Mouse (Mus musculus) embryonic facial prominence, embryonic 15.5 days (tissue): ENCODE results near the gene Socs5. TPM values are rescaled to one million over a fixed set of nuclear protein-coding genes. Genes with fewer than 3 reads are reported as not detected.

Experiments
- ATAC-seq: fragments of 200-750 bp; cut with Nextera tagmentation; 2 replicates; pipeline ENCODE4 v1.8.0; 2017; ENCODE audit warnings: low read depth, moderate TSS enrichment; ENCODE audit not compliant: insufficient number of reproducible peaks, low FRiP score, low TSS enrichment
- H3K27ac ChIP-seq: fragments of 300-500 bp; sonication (generic); replicated peaks from 2 replicates; pipeline ENCODE4 v1.5.1; 2015; ENCODE audit warnings: mild to moderate bottlenecking, inconsistent platforms
- H3K27me3 ChIP-seq: fragments of 300-500 bp; sonication (generic); 2 replicates; pipeline ENCODE4 v1.6.1; 2015; ENCODE audit warnings: inconsistent platforms
- H3K36me3 ChIP-seq: fragments of 300-500 bp; sonication (generic); 2 replicates; pipeline ENCODE4 v1.6.1; 2015; ENCODE audit warnings: mild to moderate bottlenecking, inconsistent platforms
- H3K4me1 ChIP-seq: fragments of 300-500 bp; sonication (generic); 2 replicates; pipeline ENCODE4 v1.6.1; 2015; ENCODE audit warnings: inconsistent platforms
- H3K4me2 ChIP-seq: fragments of 300-500 bp; sonication (generic); replicated peaks from 2 replicates; pipeline ENCODE4 v1.6.1; 2015; ENCODE audit warnings: mild to moderate bottlenecking, inconsistent platforms
- H3K4me3 ChIP-seq: fragments of 300-500 bp; sonication (generic); replicated peaks from 2 replicates; pipeline ENCODE4 v1.5.1; 2015; ENCODE audit warnings: mild to moderate bottlenecking, inconsistent platforms
- H3K9ac ChIP-seq: fragments of 300-500 bp; sonication (generic); 2 replicates; pipeline ENCODE4 v1.6.1; 2015; ENCODE audit warnings: inconsistent platforms
- H3K9me3 ChIP-seq: fragments of 300-500 bp; sonication (generic); replicated peaks from 2 replicates; pipeline ENCODE4 v1.6.1; 2016; ENCODE audit warnings: inconsistent platforms
- WGBS: fragments of 180-500 bp; shearing (Covaris S2); methylation state at CpG from one replicate; pipeline ENCODE4 v1.1.7; 2015; 5-methylcytosine and 5-hydroxymethylcytosine counted together
- microRNA-seq: library from miRNA; unstranded; fragments of <30 nt; microRNA quantifications from one replicate; pipeline ENCODE4, GENCODE M21; 2016; ENCODE audit warnings: borderline number of aligned reads
- polyA plus RNA-seq: library from polyadenylated mRNA; unstranded; fragments of >200 nt; fragmentation: Nextera tagmentation; extraction: Ambion mirVana; gene quantifications from 2 replicates; pipeline ENCODE4 v1.2.1, GENCODE M21; 2015

Gene Socs5
- polyA plus RNA-seq, 1 experiment from 2014 or later: 20.6 TPM

GRCm38 (mm10) chr17:87185461-87186066, 78.1 kb downstream of the Socs5 start:
- H3K4me3 ChIP-seq: no peak overlapping the region
- no peak for ATAC-seq
- H3K9me3 ChIP-seq: no peaks in the 10 kb centered on the region
- H3K4me1 ChIP-seq: peaks cover 40% of the 10 kb centered on the region
- no peak overlapping the region for H3K4me2 ChIP-seq
- H3K9ac ChIP-seq: no peak overlapping the region
- no peaks in the 10 kb centered on the region for H3K27me3 ChIP-seq
- no peaks in the 10 kb centered on the region for H3K36me3 ChIP-seq
- H3K27ac ChIP-seq: no peak overlapping the region
- 26% methylated on average over 11 of the region's 11 CpGs for WGBS

DNA sequence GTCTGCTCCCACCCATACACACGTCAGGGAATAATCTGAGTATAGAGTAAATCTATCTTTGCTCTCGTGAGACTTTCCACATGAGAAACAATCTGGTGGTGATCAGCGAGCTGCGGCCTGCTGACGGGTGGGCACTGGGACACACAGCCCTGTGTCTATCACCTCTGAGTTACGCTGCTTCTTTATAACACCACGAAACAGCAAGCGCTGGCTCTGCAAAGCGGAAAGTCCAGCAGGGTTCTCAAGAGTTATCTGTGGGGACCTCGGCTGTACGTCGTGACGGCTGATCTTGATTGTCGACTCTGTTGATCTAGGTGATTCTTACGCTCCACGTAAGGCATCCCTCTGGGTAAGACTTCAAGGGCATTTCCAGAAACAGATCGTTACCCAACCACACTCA, 79.5 kb downstream of the Socs5 start:
- H3K27me3 ChIP-seq: no peaks in the 10 kb centered on the region
- no peak for ATAC-seq
- 65% methylated on average over 17 of the region's 17 CpGs for WGBS
- H3K4me2 ChIP-seq: no peak overlapping the region
- no peaks in the 10 kb centered on the region for H3K9me3 ChIP-seq
- H3K9ac ChIP-seq: no peak overlapping the region
- no peak overlapping the region for H3K27ac ChIP-seq
- H3K36me3 ChIP-seq: no peaks in the 10 kb centered on the region
- no peak overlapping the region for H3K4me3 ChIP-seq
- peaks cover 36% of the 10 kb centered on the region for H3K4me1 ChIP-seq

Small RNA genes within 50 kb of the gene (microRNA-seq; reads per million reads assigned to microRNA genes)
- gene Gm22346: not detected

Other genes with a start within 250 kb of the Socs5 start
- not detected in 2 replicates for gene Tmem247, start 190.3 kb upstream of the Socs5 start, polyA plus RNA-seq
- not detected in 2 replicates for gene Atp6v1e2, start 159.8 kb upstream of the Socs5 start, polyA plus RNA-seq
- gene Rhoq, start 144.6 kb upstream of the Socs5 start, polyA plus RNA-seq: 24.2 and 28.1 TPM in 2 replicates
- gene Pigf, start 82.3 kb upstream of the Socs5 start, polyA plus RNA-seq: 25.6 and 28.4 TPM in 2 replicates
- 114 and 117 TPM in 2 replicates for gene Cript, start 82.1 kb upstream of the Socs5 start, polyA plus RNA-seq
- 102 and 104 TPM in 2 replicates for gene Mcfd2, start 158.3 kb downstream of the Socs5 start, polyA plus RNA-seq
- 14.5 and 17.3 TPM in 2 replicates for gene Ttc7, start 175.2 kb downstream of the Socs5 start, polyA plus RNA-seq